Mouse (Mus musculus) MEL-GATA-1-ER (cell line): Measurements from ENCODE around the gene Olfr319.
"Not testable (repeated sequence)": the region's sequence is repeated elsewhere in the genome, so short reads cannot be mapped to it uniquely, and the experiment has no call there.

Source experiments
- DNase-seq: peaks from one replicate; pipeline ENCODE4 v3.0.0-alpha.2; 2012; ENCODE audit warnings: low read depth; ENCODE audit errors: extremely low read depth

Gene Olfr319

DNA sequence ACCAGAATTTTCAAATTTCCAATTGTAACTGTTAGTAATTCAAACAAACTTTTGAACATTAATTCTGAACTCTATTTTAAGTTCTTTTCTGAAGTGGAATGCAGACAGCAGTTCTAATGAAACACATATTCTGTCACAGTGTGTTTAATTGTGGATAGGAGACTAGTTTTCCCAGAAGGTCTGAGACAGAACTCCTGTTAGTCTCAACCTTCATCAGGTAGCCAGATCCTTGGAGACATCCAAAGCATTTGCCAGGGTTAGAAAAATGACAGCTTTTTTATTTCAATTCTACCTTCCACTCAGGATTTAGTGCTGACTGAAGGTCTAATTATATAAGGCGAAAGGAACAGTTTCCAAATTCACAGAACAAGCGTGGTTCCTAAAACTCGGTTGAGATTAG lies at the start of gene Olfr319:
TSS of gene Olfr319 (plus strand) at position 301 of the 400 bp plus-strand sequence.
- no peak for DNase-seq

DNA sequence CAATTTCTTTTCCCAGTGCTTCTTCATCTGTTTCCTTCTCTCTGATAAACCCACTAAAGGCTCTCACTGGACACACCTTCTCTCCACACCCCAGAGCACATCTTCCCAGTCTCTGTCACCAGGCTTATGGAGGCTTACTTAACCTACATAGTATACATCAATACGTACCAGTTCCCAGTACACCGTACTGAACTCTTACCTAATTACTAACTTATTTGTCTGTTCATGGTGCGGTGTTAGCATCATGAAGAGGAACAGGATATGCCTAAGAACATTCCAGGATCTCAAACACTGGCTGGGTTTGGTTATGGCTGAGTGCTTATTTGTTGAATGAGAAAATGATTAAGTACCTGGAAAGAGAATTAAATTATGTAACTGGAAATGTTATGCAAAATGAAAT lies 43.8 kb upstream of the Olfr319 start:
- DNase-seq: no peak

- no peak for DNase-seq
Observed at GRCm38 (mm10) chr11:58658596-58658995, 40.4 kb upstream of the Olfr319 start, which contains the start of gene Olfr322. Gene Olfr322 (plus strand): TSS chr11:58658782.

- no peak for DNase-seq
Observed at GRCm38 (mm10) chr11:58669252-58669651, 29.7 kb upstream of the Olfr319 start.

DNA sequence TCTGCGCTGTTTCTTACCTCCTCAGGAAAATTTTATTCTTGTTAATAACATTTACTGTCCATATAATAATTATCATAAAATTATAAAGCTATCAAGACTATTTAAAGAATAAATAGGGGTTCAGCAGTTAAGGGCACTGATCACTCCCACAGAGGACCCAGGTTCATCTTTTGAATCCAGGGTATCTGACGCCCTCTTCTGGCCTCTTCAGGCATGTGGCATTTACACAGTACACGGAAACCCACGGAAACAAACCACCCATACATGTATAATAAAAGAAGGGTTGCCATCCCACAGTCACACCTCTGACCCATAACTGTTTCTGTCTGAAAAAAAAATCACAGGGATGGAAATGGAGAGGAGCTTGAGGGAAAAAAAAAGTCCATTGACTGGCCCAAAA lies 27.1 kb upstream of the Olfr319 start:
- DNase-seq: no peak

- DNase-seq: no peak
Observed at GRCm38 (mm10) chr11:58680799-58681198, 18.2 kb upstream of the Olfr319 start, which contains the start of gene Olfr320. Gene Olfr320 (plus strand): TSS chr11:58681099.

DNA sequence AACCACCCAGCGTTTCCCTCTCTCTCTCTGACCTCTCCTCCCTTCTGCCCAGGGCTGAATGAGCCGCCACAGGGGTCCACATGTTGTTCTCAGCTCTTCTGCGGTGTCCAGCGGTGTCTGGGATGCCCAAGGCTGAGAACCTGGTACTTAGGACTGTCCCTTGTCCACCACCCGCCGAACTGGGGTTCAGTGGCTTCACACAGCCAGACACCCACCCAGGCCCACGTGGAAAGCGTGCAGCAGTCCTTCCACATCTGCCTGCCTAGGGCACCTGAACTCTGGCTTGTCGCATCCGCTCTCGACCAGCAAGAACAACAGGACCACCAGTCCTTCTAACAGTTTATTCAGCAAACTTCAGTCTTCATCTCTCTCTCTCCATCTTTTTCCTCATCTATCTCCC lies 10.1 kb downstream of the Olfr319 start:
- no peak for DNase-seq

GRCm38 (mm10) chr11:58717723-58718122 lies 18.8 kb downstream of the Olfr319 start:
- not testable (repeated sequence) for DNase-seq

DNA sequence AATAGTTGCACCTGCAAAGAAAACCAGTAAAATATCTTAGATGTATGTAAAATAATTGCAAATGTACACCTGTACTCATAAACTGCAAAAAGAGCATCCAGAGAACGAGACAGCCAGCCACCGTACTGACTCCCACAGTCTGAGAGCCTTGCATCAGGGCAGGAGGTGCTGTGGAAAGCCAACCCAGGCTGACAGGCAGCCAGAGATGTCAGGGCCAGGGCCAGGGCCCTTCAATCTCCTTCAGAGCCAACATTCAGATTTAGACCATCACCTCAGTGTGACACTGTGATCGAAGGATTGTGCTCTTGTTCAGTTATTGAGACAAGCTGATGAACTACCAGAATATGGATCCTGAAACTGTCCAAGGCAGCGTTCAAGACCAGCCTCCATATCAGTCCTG lies 20.7 kb downstream of the Olfr319 start:
- DNase-seq: no peak

DNA sequence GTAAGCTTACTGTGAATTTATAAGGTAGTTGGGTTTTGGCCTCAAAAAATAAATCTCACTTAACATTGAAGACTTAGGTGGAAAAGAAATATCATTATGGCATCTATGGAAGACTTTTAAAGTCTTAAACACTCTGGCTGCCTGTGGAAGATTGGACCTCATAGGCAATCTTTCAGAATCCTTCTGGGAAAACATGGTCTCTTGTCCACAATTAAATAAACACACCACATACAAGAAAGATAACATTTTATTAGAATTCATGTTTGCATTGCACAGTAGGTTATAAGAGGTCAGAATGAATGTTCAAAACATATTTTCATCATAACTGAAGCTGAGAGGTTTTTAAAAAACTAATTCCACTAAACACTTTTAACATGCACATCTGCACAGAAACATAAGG lies 25.0 kb downstream of the Olfr319 start, which contains the start of gene Olfr318:
TSS of gene Olfr318 (minus strand) at position 101 of the 400 bp plus-strand sequence.
- DNase-seq: no peak

DNA sequence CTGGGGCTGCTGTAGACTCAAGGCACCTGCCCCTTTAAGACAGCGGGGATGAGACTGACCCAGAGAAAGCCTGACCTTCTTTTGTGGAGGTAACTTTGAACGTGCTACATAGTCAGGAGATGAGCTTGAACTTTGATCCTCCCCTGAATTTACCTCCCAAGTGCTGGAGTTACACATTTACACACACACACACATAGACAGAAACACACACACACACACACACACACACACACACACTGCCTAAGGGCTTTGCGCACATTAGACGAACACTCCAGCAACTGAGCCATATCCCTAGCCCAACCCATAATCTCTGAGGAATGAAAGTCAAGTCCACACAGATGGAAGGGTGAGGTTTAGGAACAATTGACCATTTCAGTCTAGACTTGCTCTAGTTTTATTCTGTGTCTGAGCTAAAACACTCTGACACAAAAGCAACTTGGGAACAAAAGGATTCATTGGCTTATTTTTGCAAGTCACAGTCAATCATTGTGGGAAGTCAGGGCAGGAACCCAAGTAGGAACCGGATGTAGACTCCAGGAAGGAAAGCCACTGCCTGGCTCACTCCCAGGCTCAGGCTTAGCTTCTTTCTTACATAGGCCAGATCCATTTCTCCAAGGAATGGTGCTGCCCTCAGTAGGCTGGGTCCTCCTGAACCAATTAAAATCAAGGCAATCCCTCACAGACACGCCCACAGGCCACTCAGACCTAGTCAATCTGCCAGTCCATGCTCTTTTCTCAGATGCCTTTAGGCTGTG lies 29.1 kb downstream of the Olfr319 start:
- not testable (repeated sequence) for DNase-seq

- no peak for DNase-seq
Observed at GRCm38 (mm10) chr11:58733372-58733771, 34.4 kb downstream of the Olfr319 start.

DNA sequence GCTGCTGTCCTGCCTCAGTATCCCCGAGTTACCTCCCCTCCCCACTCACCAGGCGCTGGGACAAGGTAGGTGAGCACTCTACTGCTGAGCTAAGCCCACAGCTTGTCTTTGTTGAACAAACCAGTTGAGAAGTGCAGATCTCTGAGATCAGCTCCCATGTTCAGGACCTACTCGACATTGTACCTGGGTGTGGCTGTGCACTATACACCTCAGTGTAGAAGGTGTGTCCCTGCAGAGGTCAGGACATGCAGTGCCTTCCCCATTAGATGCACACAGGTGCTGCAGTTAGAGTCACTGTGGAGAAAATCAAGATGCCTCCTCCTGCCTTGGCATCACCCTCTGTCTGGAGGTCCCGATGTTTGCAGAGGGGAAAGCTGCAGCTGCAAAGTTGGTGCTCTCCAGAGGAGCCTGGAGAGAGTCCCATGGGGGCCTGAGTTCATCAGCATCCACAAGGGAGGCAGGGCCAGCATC lies 39.9 kb downstream of the Olfr319 start, which contains the start of gene Olfr317:
TSS of gene Olfr317 (minus strand) at position 421 of the 471 bp plus-strand sequence.
- DNase-seq: no peak

- DNase-seq: not testable (repeated sequence)
Observed at GRCm38 (mm10) chr11:58751096-58751495, 52.1 kb downstream of the Olfr319 start.

DNA sequence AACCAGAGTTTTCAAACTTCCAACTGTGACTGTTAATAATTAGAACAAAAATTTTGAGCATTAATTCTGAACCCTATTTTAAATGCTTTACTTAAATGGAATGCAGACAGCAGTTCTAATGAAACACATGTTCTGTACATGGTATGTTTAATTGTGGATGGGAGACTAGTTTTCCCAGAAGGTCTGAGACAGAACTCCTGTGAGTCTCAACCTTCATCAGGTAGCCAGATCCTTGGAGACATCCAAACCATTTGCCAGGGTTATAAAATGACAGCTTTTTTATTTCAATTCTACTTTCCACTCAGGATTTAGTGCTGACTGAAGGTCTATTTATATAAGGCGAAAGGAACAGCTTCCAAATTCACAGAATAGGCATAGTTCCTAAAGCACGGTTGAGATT lies 53.5 kb downstream of the Olfr319 start, which contains the start of gene Olfr316:
TSS of gene Olfr316 (plus strand) at position 301 of the 400 bp plus-strand sequence.
- no peak for DNase-seq
